Mouse (Mus musculus): Measurements from ENCODE around the gene Cdkl2.

The Cdkl2 gene

DNA sequence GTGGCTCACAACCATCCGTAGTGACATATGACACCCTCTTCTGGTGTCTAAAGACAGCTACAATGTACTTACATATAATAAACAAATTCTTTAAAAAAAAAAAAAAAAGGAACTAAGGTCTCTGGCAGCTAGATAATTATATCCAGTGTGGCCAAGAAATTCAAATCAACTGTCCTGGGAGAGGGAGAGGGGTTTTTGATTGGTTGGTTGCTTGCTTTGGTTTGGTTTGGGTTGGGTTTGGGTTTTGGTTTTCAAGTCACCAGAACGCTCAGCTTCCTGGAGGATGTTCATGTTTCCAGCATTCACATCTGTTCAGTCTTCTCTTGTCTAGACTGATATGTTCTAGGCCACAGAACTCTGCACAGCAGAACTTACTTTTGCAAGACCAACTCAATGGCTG lies 50.6 kb downstream of the Cdkl2 start:
- no peak for DNase-seq (ENCODE audit: low spot score)

- DNase-seq (ENCODE audit: low spot score): no peak
These were observed 52.3 kb downstream of the Cdkl2 start for GRCm38 (mm10) chr5:91991191-91991937.

GRCm38 (mm10) chr5:91989261-91989660 lies 54.4 kb downstream of the Cdkl2 start:
- DNase-seq (ENCODE audit: low spot score): no peak

- no peak for DNase-seq (ENCODE audit: low spot score)
These were observed 55.9 kb downstream of the Cdkl2 start for GRCm38 (mm10) chr5:91987799-91988198.

GRCm38 (mm10) chr5:91987236-91987635 lies 56.4 kb downstream of the Cdkl2 start, which contains the start of gene Odaph:
Gene Odaph (plus strand): TSS chr5:91987475.
- DNase-seq (ENCODE audit: low spot score): no peak

- DNase-seq (ENCODE audit: low spot score): no peak
These were observed 58.0 kb downstream of the Cdkl2 start for GRCm38 (mm10) chr5:91985721-91986120.

- DNase-seq (ENCODE audit: low spot score): no peak
These were observed 60.2 kb downstream of the Cdkl2 start for GRCm38 (mm10) chr5:91983490-91983889.

DNA sequence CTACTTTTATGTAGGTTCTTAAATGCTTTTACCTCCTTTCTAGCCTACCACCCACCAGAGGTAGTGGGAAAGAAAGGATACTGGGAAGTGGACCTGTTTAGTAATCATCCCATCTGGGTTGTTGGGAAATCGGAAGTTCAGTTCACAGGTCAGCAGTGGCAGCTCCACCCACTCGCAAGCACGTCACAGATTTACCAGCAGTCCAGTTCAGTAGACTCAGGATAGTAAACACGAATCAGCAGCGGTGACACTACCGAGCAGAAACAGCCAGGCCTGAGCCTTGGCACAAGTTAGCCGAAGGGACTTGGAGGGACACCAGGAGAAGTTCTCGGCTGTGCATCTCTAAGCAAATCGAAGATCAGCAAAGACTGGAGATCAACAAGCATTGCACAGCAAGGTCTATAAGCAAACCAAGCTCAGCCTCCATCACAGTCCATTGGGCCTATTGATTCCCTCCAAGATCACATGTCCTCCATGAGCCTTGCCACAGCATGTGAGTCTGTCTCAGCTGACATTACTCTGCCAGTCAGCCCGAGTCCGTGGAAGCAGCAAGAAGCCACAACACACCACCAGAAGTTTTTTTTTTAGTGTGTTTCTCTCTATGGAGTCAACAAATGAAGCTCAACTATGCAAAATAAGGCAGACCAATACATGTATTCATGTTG lies 62.4 kb downstream of the Cdkl2 start:
- no peak for DNase-seq (ENCODE audit: low spot score)

DNA sequence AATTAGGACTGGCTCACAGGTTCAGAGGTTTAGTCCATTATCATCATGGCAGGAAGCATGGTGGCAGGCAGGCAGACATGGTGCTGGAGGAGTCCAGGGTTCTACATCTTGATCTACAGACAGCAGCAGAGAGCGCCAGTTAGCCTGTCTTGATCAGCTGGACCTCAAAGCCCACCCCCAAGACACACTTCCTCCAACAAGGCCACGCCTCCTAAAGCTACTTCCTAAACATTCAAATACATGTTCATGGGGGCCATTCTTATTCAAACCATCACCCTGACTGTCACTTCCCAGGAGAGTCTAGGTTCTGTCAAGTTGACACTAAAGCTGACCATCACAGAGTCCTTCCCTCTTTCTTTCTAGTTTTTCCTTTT lies 66.3 kb downstream of the Cdkl2 start:
- DNase-seq (ENCODE audit: low spot score): no peak

- DNase-seq (ENCODE audit: low spot score): no peak
These were observed 66.9 kb downstream of the Cdkl2 start for GRCm38 (mm10) chr5:91976566-91977396.

DNA sequence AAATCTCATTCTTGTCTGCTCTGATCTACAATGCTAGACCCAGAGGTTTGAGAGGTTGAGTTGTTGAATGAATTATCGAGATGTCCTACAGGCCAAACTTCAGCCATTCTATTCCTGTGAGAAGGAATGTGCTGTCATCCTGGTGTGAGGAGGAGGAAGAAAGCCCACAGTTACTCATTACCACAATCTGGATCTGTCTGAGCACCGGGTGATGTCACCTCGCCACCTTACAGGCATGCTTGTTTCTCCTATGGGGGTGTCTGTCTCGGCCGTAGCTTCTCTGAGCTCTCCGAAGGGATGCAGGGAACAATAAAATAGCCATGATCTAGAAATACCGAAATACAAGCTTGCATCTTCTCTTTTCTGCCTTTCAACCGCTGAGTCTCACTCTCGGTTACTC lies 67.9 kb downstream of the Cdkl2 start:
- no peak for DNase-seq (ENCODE audit: low spot score)

DNA sequence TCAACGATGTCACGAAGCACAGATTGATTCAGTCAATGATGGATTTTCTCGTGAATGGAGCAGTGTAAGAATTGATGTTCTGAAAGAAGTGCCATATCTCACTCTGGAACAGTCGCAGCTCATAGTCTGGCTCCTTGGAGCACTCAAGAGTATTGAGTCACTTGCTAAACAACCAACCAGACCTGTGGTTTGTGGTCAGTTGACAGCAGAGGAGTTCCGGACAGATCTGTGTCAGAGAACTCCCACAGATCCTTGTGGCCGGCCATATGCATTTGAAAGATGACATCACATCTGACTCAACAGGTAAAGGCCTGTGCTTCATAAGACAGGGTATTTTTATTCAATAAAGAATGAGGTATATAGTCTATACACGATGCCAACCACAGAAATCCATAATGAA lies 69.7 kb downstream of the Cdkl2 start:
- DNase-seq (ENCODE audit: low spot score): no peak

GRCm38 (mm10) chr5:91972046-91972445 lies 71.6 kb downstream of the Cdkl2 start:
- DNase-seq (ENCODE audit: low spot score): no peak

DNA sequence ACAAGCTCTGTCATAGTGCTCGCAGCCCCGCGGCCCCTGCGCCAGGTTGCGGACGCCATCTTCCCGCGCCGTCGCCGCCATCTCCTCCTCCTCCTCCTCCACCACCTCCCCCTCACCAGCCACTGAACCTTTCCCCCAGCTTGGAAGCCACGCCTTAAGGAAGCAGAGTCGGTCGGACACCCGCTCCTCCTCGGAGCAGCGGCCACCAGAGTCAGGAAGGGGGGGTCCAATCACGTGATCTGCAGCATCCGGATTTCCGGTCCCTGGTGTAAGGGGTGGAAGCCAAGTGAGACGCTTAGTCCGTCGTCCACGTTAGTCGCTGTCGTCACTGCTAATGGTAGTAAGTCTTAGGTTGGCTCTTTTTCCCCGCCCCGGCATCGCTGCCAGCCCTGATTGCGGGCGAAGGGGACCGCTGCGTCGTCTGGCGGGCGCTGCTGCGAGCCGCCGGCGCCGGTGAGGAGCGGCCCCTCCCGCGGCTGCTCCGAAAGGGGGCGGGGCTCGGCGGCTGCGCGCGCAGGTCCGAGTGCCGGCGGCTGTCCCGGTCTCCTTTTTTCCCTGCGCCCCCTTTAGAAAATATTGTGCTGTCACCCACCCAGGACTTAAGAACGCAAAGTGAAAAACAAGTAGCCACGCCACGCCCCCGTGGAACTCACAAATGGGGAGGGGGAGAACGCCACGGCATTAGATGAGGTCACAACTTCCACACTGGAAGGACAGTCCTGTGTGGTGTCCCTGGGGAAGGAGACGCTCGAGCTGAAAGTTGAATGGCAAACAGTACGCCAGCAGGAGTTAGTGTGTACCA lies 80.8 kb downstream of the Cdkl2 start, which contains the start of gene Rchy1:
TSS of gene Rchy1 (minus strand) at position 430 of the 802 bp plus-strand sequence.
- DNase-seq (ENCODE audit: low spot score): peak; percentile 97

GRCm38 (mm10) chr5:91962259-91962638 lies 81.4 kb downstream of the Cdkl2 start:
- no peak for DNase-seq (ENCODE audit: low spot score)

GRCm38 (mm10) chr5:91961370-91961769 lies 82.3 kb downstream of the Cdkl2 start:
- DNase-seq (ENCODE audit: low spot score): no peak

GRCm38 (mm10) chr5:91960606-91961254 lies 83.0 kb downstream of the Cdkl2 start:
- DNase-seq (ENCODE audit: low spot score): no peak

- DNase-seq (ENCODE audit: low spot score): no peak
These were observed 83.7 kb downstream of the Cdkl2 start for GRCm38 (mm10) chr5:91959986-91960385.

DNA sequence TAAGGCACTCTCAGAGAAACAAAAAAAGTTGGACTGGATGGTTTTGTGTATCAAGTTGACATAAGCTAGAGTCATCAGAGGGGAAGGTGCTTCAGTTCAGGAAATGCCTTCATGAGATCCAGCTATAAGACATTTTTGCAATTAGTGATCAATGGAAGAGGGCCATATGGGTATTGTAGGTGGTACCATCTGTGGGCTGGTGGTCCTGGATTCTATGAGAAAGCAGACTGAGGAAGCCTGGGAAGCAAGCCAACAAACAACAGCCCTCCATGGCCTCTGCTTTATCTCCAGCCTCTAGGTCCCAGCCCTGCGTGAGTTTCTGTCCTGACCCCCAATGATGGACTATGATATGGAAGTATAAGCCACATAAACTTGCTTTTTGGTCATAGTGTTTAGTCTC lies 84.6 kb downstream of the Cdkl2 start:
- no peak for DNase-seq (ENCODE audit: low spot score)

- no peak for DNase-seq (ENCODE audit: low spot score)
These were observed 86.5 kb downstream of the Cdkl2 start for GRCm38 (mm10) chr5:91956991-91957760.
